Mouse (Mus musculus): ENCODE results near the gene Hist1h3c. TPM values are rescaled to one million over a fixed set of nuclear protein-coding genes. Genes with fewer than 3 reads are reported as not detected.
"Not testable (repeated sequence)": the region's sequence is repeated elsewhere in the genome, so short reads cannot be mapped to it uniquely, and the experiment has no call there.

Hist1h3c gene
- polyA plus RNA-seq, 1 experiment from 2014 or later: 1.4 TPM

DNA sequence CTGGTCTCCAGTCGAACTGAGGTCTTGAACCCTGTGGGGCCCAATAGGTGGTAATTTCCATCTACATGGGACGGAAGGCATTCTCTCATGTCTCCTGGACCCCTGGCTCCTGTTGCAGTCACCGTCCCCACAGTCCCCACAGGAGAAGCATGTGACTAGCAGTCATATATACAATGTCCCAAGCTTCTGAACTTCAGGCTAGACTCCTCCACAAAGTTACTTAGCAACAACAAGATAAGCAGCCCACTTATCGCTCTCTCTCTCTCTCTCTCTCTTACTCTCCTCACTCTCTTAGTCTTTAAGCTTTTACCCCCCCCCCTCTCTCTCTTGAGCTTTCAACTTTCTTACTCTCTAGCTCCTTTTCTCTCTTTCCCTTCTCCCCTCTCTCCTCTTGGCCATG is 21.2 kb downstream of the Hist1h3c start:
- H3K4me1 ChIP-seq (replicated peaks; ENCODE audit: control insufficient read depth, insufficient read depth, low read length): no peaks in the 10 kb centered on the region
- no peaks in the 10 kb centered on the region for H3K27me3 ChIP-seq (replicated peaks; ENCODE audit: control insufficient read depth, insufficient read depth, low read length)
- WGBS: 76% methylated on average over 4 of the region's 4 CpGs
- H3K9me3 ChIP-seq (ENCODE audit: control insufficient read depth): no peaks in the 10 kb centered on the region
- no peak overlapping the region for H3K9ac ChIP-seq (ENCODE audit: low read depth, low read length)
- H3K36me3 ChIP-seq (ENCODE audit: control insufficient read depth, insufficient read depth): no peaks in the 10 kb centered on the region
- no peak overlapping the region for H3K4me3 ChIP-seq (ENCODE audit: low read depth, low read length)
- TF ChIP-seq CTCF (IDR thresholded peaks at IDR 0.05; ENCODE audit: low read depth): no peak
- H3K4me2 ChIP-seq (replicated peaks; ENCODE audit: low read depth): no peak overlapping the region
- ATAC-seq: no peak
- no peak overlapping the region for H3K27ac ChIP-seq (ENCODE audit: low read depth, low read length)

DNA sequence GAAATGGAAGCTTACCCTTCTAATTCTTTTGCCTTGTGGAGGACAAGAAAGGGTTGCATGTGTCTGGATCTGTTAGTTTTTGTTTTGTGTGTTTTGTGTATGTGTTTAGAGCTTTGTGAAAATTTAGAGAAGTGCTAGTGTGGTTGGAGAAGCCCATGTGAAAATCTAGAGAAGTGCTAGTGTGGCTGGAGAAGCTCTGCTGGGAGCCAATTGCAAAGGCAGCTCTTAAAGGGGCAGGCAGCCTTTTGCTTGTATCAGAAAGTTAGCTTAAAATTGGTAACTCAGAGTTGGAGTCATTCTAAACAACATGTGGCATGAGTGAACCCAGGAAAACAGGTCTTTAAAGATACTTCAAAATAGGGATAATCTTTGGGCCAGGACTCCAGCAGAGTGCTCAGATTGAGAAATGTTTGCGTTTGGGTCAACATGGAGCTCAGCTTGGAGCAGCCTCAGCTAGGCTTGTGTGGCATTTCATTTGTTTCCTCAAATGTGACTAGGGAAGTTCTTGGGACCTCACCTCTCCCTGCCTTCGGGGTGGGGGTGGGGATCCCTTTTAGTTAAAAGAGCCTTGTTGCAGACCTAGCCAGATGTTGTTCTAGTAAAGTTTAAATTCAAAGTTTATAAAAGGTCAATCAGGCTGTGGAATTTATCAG is 27.7 kb downstream of the Hist1h3c start:
- ATAC-seq: not testable (repeated sequence)
- 22% methylated on average over 2 of the region's 2 CpGs for WGBS

DNA sequence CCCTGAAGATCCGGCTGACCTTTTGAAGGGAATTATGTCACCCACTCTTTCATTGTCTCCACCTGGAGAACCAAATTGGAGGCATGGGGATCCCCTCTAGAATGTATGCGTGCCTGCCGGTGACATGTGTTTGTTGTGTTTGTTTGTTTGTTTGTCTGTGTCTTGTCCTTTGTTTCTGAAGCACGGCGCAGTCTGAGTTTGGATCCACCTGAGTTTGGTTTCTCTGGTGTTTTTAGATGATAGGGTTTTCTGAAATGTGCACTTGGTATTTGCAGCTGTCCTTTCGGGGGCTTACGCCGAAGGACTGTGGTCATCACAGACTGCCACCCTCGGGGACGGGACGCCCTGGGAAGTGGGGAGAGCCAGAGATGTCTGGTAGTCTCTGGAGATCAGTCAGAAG is 28.2 kb downstream of the Hist1h3c start:
- Histone ChIP-seq H3K27ac (ENCODE audit: low read depth, low read length) (no peak overlapping the region), H3K27me3 (replicated peaks; ENCODE audit: control insufficient read depth, insufficient read depth, low read length) (no peaks in the 10 kb centered on the region), H3K4me2 (replicated peaks; ENCODE audit: low read depth) (no peak overlapping the region), H3K9ac (ENCODE audit: low read depth, low read length) (no peak overlapping the region), H3K36me3 (ENCODE audit: control insufficient read depth, insufficient read depth) (no peaks in the 10 kb centered on the region), H3K9me3 (ENCODE audit: control insufficient read depth) (no peaks in the 10 kb centered on the region), H3K4me1 (replicated peaks; ENCODE audit: control insufficient read depth, insufficient read depth, low read length) (no peaks in the 10 kb centered on the region), H3K4me3 (ENCODE audit: low read depth, low read length) (no peak overlapping the region)
- TF ChIP-seq CTCF (IDR thresholded peaks at IDR 0.05; ENCODE audit: low read depth): no peak
- 60% methylated on average over 11 of the region's 11 CpGs for WGBS
- ATAC-seq: no peak

More for the DNA sequence above, 27.7 kb downstream of the Hist1h3c start:
- not testable (repeated sequence) for H3K27ac ChIP-seq (ENCODE audit: low read depth, low read length); H3K9ac ChIP-seq (ENCODE audit: low read depth, low read length); H3K9me3 ChIP-seq (ENCODE audit: control insufficient read depth); H3K4me2 ChIP-seq (replicated peaks; ENCODE audit: low read depth); H3K4me3 ChIP-seq (ENCODE audit: low read depth, low read length); H3K36me3 ChIP-seq (ENCODE audit: control insufficient read depth, insufficient read depth); H3K27me3 ChIP-seq (replicated peaks; ENCODE audit: control insufficient read depth, insufficient read depth, low read length); H3K4me1 ChIP-seq (replicated peaks; ENCODE audit: control insufficient read depth, insufficient read depth, low read length)

GRCm38 (mm10) chr13:23716261-23717042 is 28.9 kb downstream of the Hist1h3c start:
- Histone ChIP-seq H3K9me3 (ENCODE audit: control insufficient read depth) (no peaks in the 10 kb centered on the region), H3K27ac (ENCODE audit: low read depth, low read length) (no peak overlapping the region), H3K4me3 (ENCODE audit: low read depth, low read length) (no peak overlapping the region), H3K4me1 (replicated peaks; ENCODE audit: control insufficient read depth, insufficient read depth, low read length) (no peaks in the 10 kb centered on the region), H3K36me3 (ENCODE audit: control insufficient read depth, insufficient read depth) (no peaks in the 10 kb centered on the region), H3K4me2 (replicated peaks; ENCODE audit: low read depth) (no peak overlapping the region), H3K27me3 (replicated peaks; ENCODE audit: control insufficient read depth, insufficient read depth, low read length) (no peaks in the 10 kb centered on the region), H3K9ac (ENCODE audit: low read depth, low read length) (no peak overlapping the region)
- ATAC-seq: no peak
- WGBS: 74% methylated on average over 5 of the region's 5 CpGs
- TF ChIP-seq CTCF (IDR thresholded peaks at IDR 0.05; ENCODE audit: low read depth): no peak

GRCm38 (mm10) chr13:23710374-23711089 is 34.9 kb downstream of the Hist1h3c start, which contains the start of gene Hfe:
Gene Hfe (minus strand): TSS chr13:23710854.
- peak within 1 kb of the TSS; percentile 73 for H3K9ac ChIP-seq (ENCODE audit: low read depth, low read length)
- peak; percentile 76 for ATAC-seq
- TF ChIP-seq CTCF (IDR thresholded peaks at IDR 0.05; ENCODE audit: low read depth): no peak
- H3K9me3 ChIP-seq (ENCODE audit: control insufficient read depth): no peaks in the 10 kb centered on the region
- H3K4me3 ChIP-seq (ENCODE audit: low read depth, low read length): peak within 1 kb of the TSS; percentile 55
- H3K36me3 ChIP-seq (ENCODE audit: control insufficient read depth, insufficient read depth): no peaks in the 10 kb centered on the region
- no peaks in the 10 kb centered on the region for H3K4me1 ChIP-seq (replicated peaks; ENCODE audit: control insufficient read depth, insufficient read depth, low read length)
- peak within 1 kb of the TSS; percentile 83 for H3K4me2 ChIP-seq (replicated peaks; ENCODE audit: low read depth)
- peak within 1 kb of the TSS; percentile 77 for H3K27ac ChIP-seq (ENCODE audit: low read depth, low read length)
- H3K27me3 ChIP-seq (replicated peaks; ENCODE audit: control insufficient read depth, insufficient read depth, low read length): no peaks in the 10 kb centered on the region
- WGBS: 4% methylated on average over 17 of the region's 17 CpGs

DNA sequence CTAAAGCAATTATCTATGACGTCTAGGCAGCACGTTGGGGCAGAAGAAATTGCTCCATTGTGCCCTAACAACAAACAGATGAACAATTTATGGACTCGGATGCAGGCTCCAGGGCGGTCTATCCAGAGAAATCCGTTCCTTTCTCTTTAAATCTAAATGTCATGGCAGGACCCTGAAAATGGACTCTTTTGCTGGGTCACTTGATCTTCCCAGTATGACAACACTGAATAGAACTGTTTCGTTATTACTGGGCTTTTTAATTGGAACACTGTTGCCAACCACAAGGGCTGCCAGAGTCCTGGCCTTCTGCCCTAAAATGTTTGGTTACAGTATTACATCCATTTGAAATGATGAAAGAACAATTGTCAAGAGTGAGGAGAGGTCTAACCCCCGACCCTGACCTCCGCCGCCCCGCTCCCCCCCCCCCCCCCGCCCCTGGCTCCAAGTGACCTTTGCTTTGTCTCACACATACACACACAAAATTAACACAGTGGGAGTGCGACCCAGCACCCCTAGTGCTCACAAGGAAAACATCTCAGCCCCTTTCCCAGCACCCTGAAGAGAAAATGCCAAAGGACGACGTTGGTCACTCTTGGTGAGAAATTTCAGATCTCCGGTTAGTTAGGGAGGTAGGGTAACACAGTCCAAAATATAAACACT is 35.6 kb downstream of the Hist1h3c start:
- ATAC-seq: peak; percentile 21; the same call in 1 of the 2 replicates

More for the DNA sequence above, 35.6 kb downstream of the Hist1h3c start:
- no peaks in the 10 kb centered on the region for H3K4me1 ChIP-seq (replicated peaks; ENCODE audit: control insufficient read depth, insufficient read depth, low read length)
- H3K4me3 ChIP-seq (ENCODE audit: low read depth, low read length): peak overlapping the region; percentile 55
- H3K4me2 ChIP-seq (replicated peaks; ENCODE audit: low read depth): peak overlapping the region; percentile 83
- 29% methylated on average over 14 of the region's 15 CpGs for WGBS
- no peaks in the 10 kb centered on the region for H3K27me3 ChIP-seq (replicated peaks; ENCODE audit: control insufficient read depth, insufficient read depth, low read length)
- H3K9me3 ChIP-seq (ENCODE audit: control insufficient read depth): no peaks in the 10 kb centered on the region
- H3K36me3 ChIP-seq (ENCODE audit: control insufficient read depth, insufficient read depth): no peaks in the 10 kb centered on the region
- H3K9ac ChIP-seq (ENCODE audit: low read depth, low read length): peak overlapping the region; percentile 73
- TF ChIP-seq CTCF (IDR thresholded peaks at IDR 0.05; ENCODE audit: low read depth): no peak
- H3K27ac ChIP-seq (ENCODE audit: low read depth, low read length): peak overlapping the region; percentile 77

Data from intestine, postnatal 0 days (tissue).